Mouse (Mus musculus): Measurements from ENCODE around the gene Dnajb14.
"Not testable (repeated sequence)": the region's sequence is repeated elsewhere in the genome, so short reads cannot be mapped to it uniquely, and the experiment has no call there.

Dnajb14 gene

GRCm38 (mm10) chr3:137867437-137868093, at the start of gene Dnajb14:
Gene Dnajb14, plus strand, starts transcription at chr3:137867675.
- peak; percentile 39 to 53 for DNase-seq (ENCODE audit: low spot score in 2 of 2)

- DNase-seq (ENCODE audit: low spot score in 2 of 2) = no peak
Measured at GRCm38 (mm10) chr3:137818713-137819112, 48.8 kb upstream of the Dnajb14 start.

GRCm38 (mm10) chr3:137820688-137821467, 46.6 kb upstream of the Dnajb14 start:
- no peak for DNase-seq (ENCODE audit: low spot score in 2 of 2)

- no peak for DNase-seq (ENCODE audit: low spot score in 2 of 2)
Measured at GRCm38 (mm10) chr3:137823317-137823716, 44.2 kb upstream of the Dnajb14 start.

- DNase-seq (ENCODE audit: low spot score in 2 of 2) = no peak
Measured at GRCm38 (mm10) chr3:137827678-137828077, 39.8 kb upstream of the Dnajb14 start.

- no peak for DNase-seq (ENCODE audit: low spot score in 2 of 2)
Measured at GRCm38 (mm10) chr3:137831156-137831555, 36.3 kb upstream of the Dnajb14 start.

- DNase-seq (ENCODE audit: low spot score in 2 of 2) = no peak
Measured at GRCm38 (mm10) chr3:137833128-137833527, 34.3 kb upstream of the Dnajb14 start.

- no peak for DNase-seq (ENCODE audit: low spot score in 2 of 2)
Measured at GRCm38 (mm10) chr3:137833698-137834097, 33.8 kb upstream of the Dnajb14 start.

GRCm38 (mm10) chr3:137836543-137836942, 30.9 kb upstream of the Dnajb14 start:
- no peak for DNase-seq (ENCODE audit: low spot score in 2 of 2)

GRCm38 (mm10) chr3:137838160-137838559, 29.3 kb upstream of the Dnajb14 start:
- no peak for DNase-seq (ENCODE audit: low spot score in 2 of 2)

- DNase-seq (ENCODE audit: low spot score in 2 of 2) = no peak
Measured at GRCm38 (mm10) chr3:137842944-137843343, 24.5 kb upstream of the Dnajb14 start.

- no peak for DNase-seq (ENCODE audit: low spot score in 2 of 2)
Measured at GRCm38 (mm10) chr3:137844263-137844662, 23.2 kb upstream of the Dnajb14 start.

- no peak for DNase-seq (ENCODE audit: low spot score in 2 of 2)
Measured at GRCm38 (mm10) chr3:137846552-137846951, 20.9 kb upstream of the Dnajb14 start.

- no peak for DNase-seq (ENCODE audit: low spot score in 2 of 2)
Measured at GRCm38 (mm10) chr3:137848354-137848753, 19.1 kb upstream of the Dnajb14 start.

- DNase-seq (ENCODE audit: low spot score in 2 of 2) = no peak
Measured at GRCm38 (mm10) chr3:137849697-137850096, 17.8 kb upstream of the Dnajb14 start.

- no peak for DNase-seq (ENCODE audit: low spot score in 2 of 2)
Measured at GRCm38 (mm10) chr3:137851196-137851595, 16.3 kb upstream of the Dnajb14 start.

GRCm38 (mm10) chr3:137853011-137853410, 14.5 kb upstream of the Dnajb14 start:
- DNase-seq (ENCODE audit: low spot score in 2 of 2) = not testable (repeated sequence)

GRCm38 (mm10) chr3:137855328-137855727, 12.1 kb upstream of the Dnajb14 start:
- DNase-seq (ENCODE audit: low spot score in 2 of 2) = no peak

- DNase-seq (ENCODE audit: low spot score in 2 of 2) = no peak
Measured at GRCm38 (mm10) chr3:137856061-137856460, 11.4 kb upstream of the Dnajb14 start.

GRCm38 (mm10) chr3:137860394-137861170, 6.9 kb upstream of the Dnajb14 start:
- peak in 1 of 2 experiments; percentile 4 for DNase-seq (ENCODE audit: low spot score in 2 of 2)

GRCm38 (mm10) chr3:137861436-137861835, 6.0 kb upstream of the Dnajb14 start:
- no peak for DNase-seq (ENCODE audit: low spot score in 2 of 2)

- no peak for DNase-seq (ENCODE audit: low spot score in 2 of 2)
Measured at GRCm38 (mm10) chr3:137862600-137862999, 4.9 kb upstream of the Dnajb14 start.

Measured in spleen, postnatal 36 days (tissue).